Mouse (Mus musculus): ENCODE results near the gene Cct8.
A peak's percentile ranks its signal among the peaks of the same experiment; 100 is the strongest.

Gene Cct8

DNA sequence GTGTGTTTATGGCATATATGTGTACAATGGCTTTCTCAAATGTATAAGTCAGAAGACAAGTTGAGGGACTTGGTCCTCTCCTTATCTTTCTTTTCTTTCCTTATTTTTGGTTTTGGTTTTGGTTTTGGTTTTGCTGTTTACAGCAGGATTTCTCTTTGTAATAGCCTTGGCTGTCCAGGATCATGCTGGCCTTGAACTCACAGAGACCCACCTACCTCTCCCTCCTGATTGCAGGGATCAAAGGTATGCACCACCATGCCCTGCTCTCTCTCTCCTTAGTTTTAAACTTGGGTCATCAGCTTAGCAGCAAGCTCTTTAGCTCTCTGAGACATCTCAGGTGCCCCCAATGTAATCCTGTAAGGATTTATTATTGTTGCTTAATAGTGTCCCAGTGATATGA lies 50.6 kb downstream of the Cct8 start:
- DNase-seq (ENCODE audit: low spot score in 2 of 2): no peak

- no peak for DNase-seq (ENCODE audit: low spot score in 2 of 2)
These were observed 51.6 kb downstream of the Cct8 start for GRCm38 (mm10) chr16:87444071-87444470.

- DNase-seq (ENCODE audit: low spot score in 2 of 2): no peak
These were observed 52.4 kb downstream of the Cct8 start for GRCm38 (mm10) chr16:87443245-87443644.

GRCm38 (mm10) chr16:87442291-87442690 lies 53.4 kb downstream of the Cct8 start:
- DNase-seq (ENCODE audit: low spot score in 2 of 2): no peak

GRCm38 (mm10) chr16:87441089-87441488 lies 54.6 kb downstream of the Cct8 start:
- peak; percentile 13 to 30 for DNase-seq (ENCODE audit: low spot score in 2 of 2)

DNA sequence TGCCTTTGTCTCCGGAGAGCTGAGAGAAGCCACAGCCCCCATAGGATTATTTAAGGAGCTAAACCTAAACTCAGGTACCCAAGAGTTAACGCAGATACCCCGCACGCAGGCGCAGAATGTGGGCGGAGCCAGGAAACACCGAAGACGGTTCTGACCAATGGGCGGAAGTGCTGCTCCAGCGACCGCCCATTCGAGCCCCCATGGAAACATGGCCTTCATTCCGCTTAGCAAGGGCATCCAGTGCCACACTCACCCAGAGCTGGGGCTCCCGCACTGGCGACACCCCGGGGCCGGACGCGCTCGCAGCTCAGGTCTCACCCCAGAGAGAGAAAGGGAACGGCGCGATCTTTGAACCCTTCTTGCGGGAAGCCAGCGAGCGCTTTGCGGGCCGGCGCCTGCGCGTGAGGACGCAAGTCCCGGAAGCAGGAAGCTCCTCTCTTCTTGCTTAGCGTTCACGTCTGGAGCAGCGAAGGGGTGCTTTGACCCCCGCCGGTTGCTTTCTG lies 55.4 kb downstream of the Cct8 start, which contains the start of gene Rwdd2b:
Gene Rwdd2b (minus strand): TSS at position 390 of the 503 bp plus-strand sequence.
- peak; percentile 84 to 90 for DNase-seq (ENCODE audit: low spot score in 2 of 2)

GRCm38 (mm10) chr16:87438697-87439096 lies 57.0 kb downstream of the Cct8 start:
- no peak for DNase-seq (ENCODE audit: low spot score in 2 of 2)

GRCm38 (mm10) chr16:87437096-87437495 lies 58.6 kb downstream of the Cct8 start:
- no peak for DNase-seq (ENCODE audit: low spot score in 2 of 2)

DNA sequence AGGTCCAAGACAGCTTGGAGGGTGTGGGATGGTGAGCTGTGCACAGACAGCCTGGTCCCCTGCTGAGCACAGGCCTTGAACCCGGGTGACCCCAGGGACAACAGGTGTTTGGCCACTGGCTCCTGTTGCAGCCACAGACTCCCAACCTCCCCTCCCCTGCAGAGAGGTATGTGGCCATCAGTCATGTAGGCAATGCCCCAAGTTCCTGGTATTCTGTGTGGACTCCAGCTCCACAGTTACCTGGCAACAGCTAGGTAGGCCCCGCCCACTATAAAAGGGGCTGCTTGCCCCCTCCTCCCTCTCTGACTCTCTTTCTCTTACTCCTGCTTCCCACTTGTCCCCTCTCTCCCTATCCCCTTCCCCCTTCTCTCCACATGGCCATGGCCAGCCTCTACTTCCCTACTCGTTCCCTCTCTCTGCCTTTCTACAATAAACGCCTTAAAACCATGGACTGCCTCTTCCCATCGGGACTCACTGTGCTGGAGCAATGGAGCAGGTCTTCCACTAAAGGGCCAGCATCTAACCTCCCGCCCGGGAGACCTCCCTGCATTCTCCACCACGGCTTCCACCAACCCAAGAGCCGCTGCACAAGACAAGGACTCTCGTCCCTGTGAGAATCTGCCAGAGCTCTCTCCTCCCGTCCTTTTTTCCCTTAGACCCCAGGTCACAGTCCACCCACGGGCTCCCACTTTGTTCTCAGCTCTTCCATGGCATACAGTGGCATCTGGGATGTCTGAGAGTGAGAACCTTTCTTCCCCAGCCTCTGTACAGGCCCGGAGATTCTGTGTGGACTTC lies 60.1 kb downstream of the Cct8 start:
- no peak for DNase-seq (ENCODE audit: low spot score in 2 of 2)

- DNase-seq (ENCODE audit: low spot score in 2 of 2): no peak
These were observed 60.7 kb downstream of the Cct8 start for GRCm38 (mm10) chr16:87434946-87435345.

DNA sequence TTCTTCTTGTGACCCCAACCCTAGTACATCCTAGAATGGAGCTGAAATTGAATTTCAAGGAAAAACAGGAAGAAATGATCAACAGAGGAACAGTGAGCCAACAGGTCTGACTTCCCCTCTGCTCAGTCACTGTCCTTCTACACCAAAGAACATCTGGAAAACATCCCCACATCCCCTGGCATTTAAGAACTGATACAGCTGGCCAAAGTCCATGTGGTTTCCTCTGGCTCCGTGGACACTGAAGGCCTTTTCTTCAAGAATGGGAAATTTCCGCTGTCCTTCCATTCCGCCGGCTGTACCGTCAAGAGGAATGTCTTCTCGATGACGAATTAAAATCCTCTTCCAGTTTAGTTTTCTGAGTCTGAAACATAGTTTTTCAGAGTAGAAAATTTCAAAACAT lies 61.4 kb downstream of the Cct8 start:
- no peak for DNase-seq (ENCODE audit: low spot score in 2 of 2)

Data from natural killer cell, adult 2 months (primary cell).